Mouse (Mus musculus) neural tube, embryonic 15.5 days (tissue): ENCODE results near the gene Fgfr2. TPM values are rescaled to one million over a fixed set of nuclear protein-coding genes. Genes with fewer than 3 reads are reported as not detected.

Experiments used
- ATAC-seq: fragments of 200-750 bp; cut with Nextera tagmentation; 2 replicates; pipeline ENCODE4 v1.8.0; 2017; ENCODE audit warnings: mild to moderate bottlenecking, moderate TSS enrichment, moderate library complexity; ENCODE audit not compliant: low FRiP score
- H3K27ac ChIP-seq: fragments of 300-500 bp; sonication (generic); replicated peaks from 2 replicates; pipeline ENCODE4 v1.5.1; 2015; ENCODE audit warnings: mild to moderate bottlenecking, inconsistent platforms
- H3K27me3 ChIP-seq: fragments of 300-500 bp; sonication (generic); replicated peaks from 2 replicates; pipeline ENCODE4 v1.6.1; 2015; ENCODE audit warnings: inconsistent platforms
- H3K36me3 ChIP-seq: fragments of 300-500 bp; sonication (generic); 2 replicates; pipeline ENCODE4 v1.6.1; 2015; ENCODE audit warnings: inconsistent platforms
- H3K4me1 ChIP-seq: fragments of 300-500 bp; sonication (generic); 2 replicates; pipeline ENCODE4 v1.6.1; 2015; ENCODE audit warnings: inconsistent platforms
- H3K4me2 ChIP-seq: fragments of 300-500 bp; sonication (generic); 2 replicates; pipeline ENCODE4 v1.6.1; 2015; ENCODE audit warnings: inconsistent platforms, mild to moderate bottlenecking, moderate library complexity
- H3K4me3 ChIP-seq: fragments of 300-500 bp; sonication (generic); replicated peaks from 2 replicates; pipeline ENCODE4 v1.5.1; 2015; ENCODE audit warnings: mild to moderate bottlenecking, inconsistent platforms
- H3K9ac ChIP-seq: fragments of 300-500 bp; sonication (generic); replicated peaks from 2 replicates; pipeline ENCODE4 v1.6.1; 2015; ENCODE audit warnings: mild to moderate bottlenecking, inconsistent platforms
- H3K9me3 ChIP-seq: fragments of 300-500 bp; sonication (generic); replicated peaks from 2 replicates; pipeline ENCODE4 v1.6.1; 2016; ENCODE audit warnings: inconsistent platforms
- WGBS: fragments of 180-500 bp; shearing (Covaris S2); methylation state at CpG from one replicate; pipeline ENCODE4 v1.1.7; 2015; ENCODE audit warnings: mixed read lengths; 5-methylcytosine and 5-hydroxymethylcytosine counted together
- polyA plus RNA-seq: library from polyadenylated mRNA; unstranded; fragments of >200 nt; fragmentation: Nextera tagmentation; extraction: Ambion mirVana; gene quantifications from 2 replicates; pipeline ENCODE4 v1.2.1, GENCODE M21; 2015

Fgfr2 gene
- polyA plus RNA-seq, 1 experiment from 2014 or later = 21.2 TPM

GRCm38 (mm10) chr7:132760589-132761180 is 362.5 kb downstream of the Fgfr2 start:
- ATAC-seq = no peak
- Histone ChIP-seq H3K9me3 (no peaks in the 10 kb centered on the region), H3K9ac (no peak overlapping the region), H3K36me3 (peaks cover 27% of the 10 kb centered on the region), H3K4me2 (no peak overlapping the region), H3K4me3 (no peak overlapping the region), H3K27me3 (no peaks in the 10 kb centered on the region), H3K4me1 (no peaks in the 10 kb centered on the region), H3K27ac (no peak overlapping the region)
- WGBS = 93% methylated on average over 6 of the region's 6 CpGs

- Histone ChIP-seq H3K4me3 (no peak overlapping the region), H3K4me2 (no peak overlapping the region), H3K9ac (no peak overlapping the region), H3K36me3 (peaks cover 27% of the 10 kb centered on the region), H3K27ac (no peak overlapping the region), H3K4me1 (peaks cover 2% of the 10 kb centered on the region), H3K9me3 (no peaks in the 10 kb centered on the region), H3K27me3 (no peaks in the 10 kb centered on the region)
- WGBS = 78% methylated on average over 6 of the region's 6 CpGs
- no peak for ATAC-seq
Measured at GRCm38 (mm10) chr7:132759926-132760325, 363.2 kb downstream of the Fgfr2 start.

GRCm38 (mm10) chr7:132759405-132759891 is 363.7 kb downstream of the Fgfr2 start:
- Histone ChIP-seq H3K27ac (no peak overlapping the region), H3K4me2 (no peak overlapping the region), H3K36me3 (peaks cover 27% of the 10 kb centered on the region), H3K4me1 (peaks cover 7% of the 10 kb centered on the region), H3K9ac (no peak overlapping the region), H3K27me3 (no peaks in the 10 kb centered on the region), H3K4me3 (no peak overlapping the region), H3K9me3 (no peaks in the 10 kb centered on the region)
- 93% methylated on average over 22 of the region's 22 CpGs for WGBS
- no peak for ATAC-seq

- Histone ChIP-seq H3K4me2 (no peak overlapping the region), H3K4me1 (peaks cover 13% of the 10 kb centered on the region), H3K27me3 (no peaks in the 10 kb centered on the region), H3K4me3 (no peak overlapping the region), H3K36me3 (peaks cover 27% of the 10 kb centered on the region), H3K27ac (no peak overlapping the region), H3K9me3 (no peaks in the 10 kb centered on the region), H3K9ac (no peak overlapping the region)
- 79% methylated on average over 5 of the region's 5 CpGs for WGBS
- no peak for ATAC-seq
Measured at GRCm38 (mm10) chr7:132758875-132759274, 364.3 kb downstream of the Fgfr2 start.

- H3K4me3 ChIP-seq = no peak overlapping the region
- no peak overlapping the region for H3K9ac ChIP-seq
- WGBS = 96% methylated on average over 5 of the region's 5 CpGs
- no peak for ATAC-seq
- peaks cover 27% of the 10 kb centered on the region for H3K36me3 ChIP-seq
- H3K4me1 ChIP-seq = peaks cover 22% of the 10 kb centered on the region
- H3K27me3 ChIP-seq = no peaks in the 10 kb centered on the region
- no peak overlapping the region for H3K4me2 ChIP-seq
- H3K9me3 ChIP-seq = no peaks in the 10 kb centered on the region
- no peak overlapping the region for H3K27ac ChIP-seq
Measured at GRCm38 (mm10) chr7:132756325-132756724, 366.8 kb downstream of the Fgfr2 start.

- peaks cover 22% of the 10 kb centered on the region for H3K36me3 ChIP-seq
- no peak overlapping the region for H3K4me2 ChIP-seq
- H3K4me1 ChIP-seq = peaks cover 22% of the 10 kb centered on the region
- H3K27ac ChIP-seq = peak overlapping the region; percentile 49
- H3K9me3 ChIP-seq = no peaks in the 10 kb centered on the region
- H3K9ac ChIP-seq = no peak overlapping the region
- 67% methylated on average over 3 of the region's 3 CpGs for WGBS
- H3K4me3 ChIP-seq = no peak overlapping the region
- H3K27me3 ChIP-seq = no peaks in the 10 kb centered on the region
- no peak for ATAC-seq
Measured at GRCm38 (mm10) chr7:132754389-132754750, 368.8 kb downstream of the Fgfr2 start.

GRCm38 (mm10) chr7:132753518-132754388 is 369.4 kb downstream of the Fgfr2 start:
- H3K27ac ChIP-seq = peak overlapping the region; percentile 49; the same call in 1 of the 2 replicates
- no peak overlapping the region for H3K4me3 ChIP-seq
- no peak overlapping the region for H3K4me2 ChIP-seq
- peaks cover 22% of the 10 kb centered on the region for H3K4me1 ChIP-seq
- peak; percentile 35; the same call in 1 of the 2 replicates for ATAC-seq
- H3K9ac ChIP-seq = no peak overlapping the region
- peaks cover 15% of the 10 kb centered on the region for H3K36me3 ChIP-seq
- H3K27me3 ChIP-seq = no peaks in the 10 kb centered on the region
- WGBS = 60% methylated on average over 4 of the region's 4 CpGs
- H3K9me3 ChIP-seq = no peaks in the 10 kb centered on the region

GRCm38 (mm10) chr7:132751716-132752115 is 371.4 kb downstream of the Fgfr2 start:
- no peak for ATAC-seq
- H3K4me3 ChIP-seq = no peak overlapping the region
- H3K27ac ChIP-seq = no peak overlapping the region
- 65% methylated on average over 2 of the region's 2 CpGs for WGBS
- H3K36me3 ChIP-seq = no peaks in the 10 kb centered on the region
- H3K4me1 ChIP-seq = peaks cover 22% of the 10 kb centered on the region
- H3K4me2 ChIP-seq = no peak overlapping the region
- no peak overlapping the region for H3K9ac ChIP-seq
- no peaks in the 10 kb centered on the region for H3K9me3 ChIP-seq
- H3K27me3 ChIP-seq = no peaks in the 10 kb centered on the region

GRCm38 (mm10) chr7:132749504-132749903 is 373.6 kb downstream of the Fgfr2 start:
- 97% methylated on average over 11 of the region's 11 CpGs for WGBS
- Histone ChIP-seq H3K36me3 (no peaks in the 10 kb centered on the region), H3K27me3 (no peaks in the 10 kb centered on the region), H3K9me3 (no peaks in the 10 kb centered on the region), H3K9ac (no peak overlapping the region), H3K4me1 (peaks cover 16% of the 10 kb centered on the region), H3K4me3 (no peak overlapping the region), H3K4me2 (no peak overlapping the region), H3K27ac (no peak overlapping the region)
- ATAC-seq = no peak

- H3K4me2 ChIP-seq = no peak overlapping the region
- no peaks in the 10 kb centered on the region for H3K27me3 ChIP-seq
- H3K4me3 ChIP-seq = no peak overlapping the region
- no peaks in the 10 kb centered on the region for H3K36me3 ChIP-seq
- H3K9ac ChIP-seq = no peak overlapping the region
- no peak overlapping the region for H3K27ac ChIP-seq
- no peaks in the 10 kb centered on the region for H3K9me3 ChIP-seq
- H3K4me1 ChIP-seq = peaks cover 4% of the 10 kb centered on the region; the same call in 1 of the 2 replicates
- ATAC-seq = no peak
- WGBS = 92% methylated on average over 3 of the region's 3 CpGs
Measured at GRCm38 (mm10) chr7:132748076-132748769, 374.9 kb downstream of the Fgfr2 start.

GRCm38 (mm10) chr7:132747096-132747495 is 376.1 kb downstream of the Fgfr2 start:
- no peak overlapping the region for H3K27ac ChIP-seq
- no peaks in the 10 kb centered on the region for H3K36me3 ChIP-seq
- no peak overlapping the region for H3K4me3 ChIP-seq
- H3K27me3 ChIP-seq = no peaks in the 10 kb centered on the region
- 87% methylated on average over 6 of the region's 6 CpGs for WGBS
- H3K4me1 ChIP-seq = peaks cover 3% of the 10 kb centered on the region; the same call in 1 of the 2 replicates
- H3K9ac ChIP-seq = no peak overlapping the region
- H3K9me3 ChIP-seq = no peaks in the 10 kb centered on the region
- H3K4me2 ChIP-seq = no peak overlapping the region
- ATAC-seq = no peak
